Mouse (Mus musculus) urinary bladder, postnatal 25 days (tissue): ENCODE measurements around the gene Vrtn.

ENCODE experiments used
- DNase-seq: peaks from one replicate; pipeline ENCODE4 v3.0.0; 2022; ENCODE audit warnings: low spot score

The Vrtn gene

DNA sequence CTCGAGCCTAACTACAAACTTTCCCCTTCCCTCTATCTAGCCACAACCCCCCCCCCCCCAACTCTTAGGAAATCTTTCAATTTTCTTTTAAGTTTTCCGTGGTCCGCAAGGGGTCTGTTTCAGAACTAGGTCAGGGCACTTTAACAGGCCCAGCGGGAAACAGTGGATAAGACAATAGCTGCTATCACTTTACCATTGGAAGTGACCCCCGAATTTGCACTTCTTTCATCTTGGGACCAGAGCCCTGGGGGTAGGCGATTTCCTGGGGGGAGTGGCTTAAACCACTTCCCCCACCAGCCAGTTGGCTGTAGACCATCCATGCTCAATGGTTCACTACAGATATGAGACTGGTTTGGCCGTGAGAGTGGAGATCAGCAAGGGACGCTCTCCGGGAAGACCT lies at the start of gene Vrtn:
TSS of gene Vrtn (plus strand) at position 366 of the 400 bp plus-strand sequence.
- no peak for DNase-seq

DNA sequence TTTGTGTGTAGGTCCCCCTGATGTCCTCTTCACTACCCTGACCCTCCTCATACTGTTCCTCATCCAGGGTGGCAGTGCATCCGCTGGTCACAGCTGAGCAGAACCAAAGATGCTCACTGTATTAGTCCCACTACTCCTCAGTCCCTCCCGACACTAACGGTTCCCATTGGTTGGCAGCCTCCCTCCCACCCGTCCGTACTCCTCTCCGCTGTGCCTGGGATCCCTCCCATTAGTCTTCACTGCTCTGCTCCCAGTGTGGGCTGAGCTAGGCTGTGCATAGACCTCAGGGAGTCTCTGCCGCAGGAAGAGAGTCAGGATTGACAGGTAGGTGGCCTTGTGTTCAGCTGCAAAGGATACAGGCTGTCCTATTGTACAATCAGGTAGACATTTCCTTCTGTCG lies 42.5 kb upstream of the Vrtn start:
- no peak for DNase-seq

DNA sequence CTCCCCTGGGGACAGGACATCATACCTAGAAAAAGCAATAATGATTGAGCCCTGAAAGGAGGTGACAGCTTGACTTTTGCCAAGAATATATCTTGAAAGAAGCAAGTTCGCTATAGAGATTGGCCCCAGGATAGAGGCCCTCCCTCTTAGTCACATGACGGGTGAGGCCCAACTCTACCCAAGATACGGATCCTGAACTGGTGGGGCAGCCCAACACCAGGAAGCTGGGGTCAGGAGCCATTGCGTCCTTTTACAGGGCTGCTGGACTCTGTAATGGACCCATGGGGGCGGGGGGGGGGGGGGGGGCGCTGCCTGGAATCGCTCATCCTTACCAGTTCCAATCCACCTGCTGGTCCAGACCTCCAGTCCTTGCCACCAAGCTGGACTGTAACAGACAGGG lies 36.8 kb upstream of the Vrtn start:
- no peak for DNase-seq

DNA sequence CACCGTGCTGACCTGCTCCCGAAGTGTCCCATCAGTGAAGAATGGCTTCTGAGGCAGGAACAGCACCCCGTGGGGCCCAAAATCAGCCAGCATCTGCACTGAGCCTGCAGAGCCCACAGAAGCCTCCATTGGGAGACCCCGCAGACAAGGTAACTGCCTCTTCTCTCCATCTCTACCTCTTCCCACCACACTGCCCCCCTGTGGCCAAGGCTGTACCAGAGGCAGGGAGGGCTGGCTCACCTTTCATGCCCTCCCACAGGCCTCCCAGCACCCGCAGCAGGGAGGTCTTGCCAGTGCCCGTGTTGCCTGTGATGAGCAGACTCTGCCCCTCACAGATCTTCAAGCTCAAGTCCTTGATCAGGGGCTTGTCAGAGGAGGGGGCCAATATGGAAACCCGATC lies 35.0 kb upstream of the Vrtn start:
- peak; percentile 31 for DNase-seq

DNA sequence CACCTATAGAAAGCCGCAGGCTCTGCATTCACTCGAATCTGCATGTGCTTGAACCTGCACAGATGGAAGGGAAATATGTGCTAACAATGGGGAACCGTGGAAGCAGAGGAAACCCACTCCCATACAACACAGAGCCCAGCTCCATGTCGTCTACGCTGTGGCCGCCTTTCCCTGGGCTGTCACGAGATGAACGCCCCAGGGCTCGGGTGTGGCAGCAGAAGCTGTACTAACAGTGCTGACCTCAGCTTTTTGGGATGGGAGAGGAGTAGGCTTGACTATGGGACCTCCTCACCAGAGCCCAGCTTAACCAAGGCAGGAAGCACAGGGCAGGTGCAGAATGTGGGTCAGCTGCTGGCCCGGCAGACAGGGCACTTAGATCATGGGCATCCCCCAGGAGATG lies 29.1 kb upstream of the Vrtn start:
- no peak for DNase-seq

DNA sequence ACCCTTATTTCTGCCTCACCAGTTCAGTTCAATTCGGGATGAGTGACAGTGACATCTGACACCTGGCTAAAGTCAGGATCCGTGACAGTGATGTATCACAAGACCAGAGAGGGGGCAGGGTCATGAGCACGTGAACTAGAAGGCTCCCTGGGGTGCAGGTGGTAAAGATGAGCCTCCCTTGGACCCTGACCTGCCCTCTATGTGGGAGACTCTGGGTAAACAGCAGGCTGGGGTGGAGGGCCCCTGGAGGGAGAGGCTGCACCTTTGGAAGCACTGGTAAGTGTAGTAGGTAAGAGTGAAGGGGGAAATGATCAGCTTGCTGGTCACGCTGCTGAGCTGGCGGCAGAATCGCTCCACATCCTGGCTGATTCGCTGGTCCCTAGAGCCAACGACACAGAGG lies 28.3 kb upstream of the Vrtn start:
- DNase-seq = no peak

DNA sequence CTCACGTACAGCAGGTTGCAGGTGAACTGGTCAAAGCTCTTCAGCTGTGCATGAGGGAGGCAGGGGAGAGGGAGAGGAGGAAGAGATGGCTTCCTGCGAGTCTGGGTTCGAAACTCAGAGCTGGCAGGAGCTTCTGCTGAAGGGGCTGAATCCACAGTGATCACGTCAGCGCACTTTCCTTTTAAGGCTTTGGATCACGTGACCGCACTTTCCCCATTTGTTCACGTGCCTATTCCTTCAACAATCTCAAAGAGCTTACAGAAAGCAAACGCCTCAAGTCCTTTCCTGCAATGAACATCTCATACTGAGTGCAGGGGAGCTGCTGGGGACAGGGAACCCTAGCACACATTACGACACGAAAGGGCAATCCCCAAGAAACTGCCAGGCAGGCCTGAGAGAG lies 26.8 kb upstream of the Vrtn start:
- DNase-seq = no peak

DNA sequence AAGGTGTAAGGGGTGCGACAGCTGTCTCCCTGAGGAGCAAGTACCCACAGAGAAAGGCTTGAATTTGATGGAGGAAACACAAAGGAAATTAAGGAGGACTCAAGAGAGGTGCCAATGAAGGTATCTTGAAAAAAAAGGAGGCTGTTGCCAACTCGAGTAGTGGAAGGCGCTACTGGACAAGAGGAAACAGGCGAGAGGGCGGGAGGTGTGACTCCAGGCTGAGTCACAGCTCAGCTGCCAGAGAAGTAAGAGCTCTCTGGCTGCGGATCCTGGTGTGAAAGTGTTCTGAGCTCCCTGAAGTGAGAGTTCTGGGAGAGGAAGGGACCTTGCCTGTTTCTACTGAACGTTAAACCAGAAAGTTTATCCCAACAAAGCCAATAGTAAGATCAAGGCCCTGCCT lies 26.3 kb upstream of the Vrtn start:
- peak; percentile 18 for DNase-seq

DNA sequence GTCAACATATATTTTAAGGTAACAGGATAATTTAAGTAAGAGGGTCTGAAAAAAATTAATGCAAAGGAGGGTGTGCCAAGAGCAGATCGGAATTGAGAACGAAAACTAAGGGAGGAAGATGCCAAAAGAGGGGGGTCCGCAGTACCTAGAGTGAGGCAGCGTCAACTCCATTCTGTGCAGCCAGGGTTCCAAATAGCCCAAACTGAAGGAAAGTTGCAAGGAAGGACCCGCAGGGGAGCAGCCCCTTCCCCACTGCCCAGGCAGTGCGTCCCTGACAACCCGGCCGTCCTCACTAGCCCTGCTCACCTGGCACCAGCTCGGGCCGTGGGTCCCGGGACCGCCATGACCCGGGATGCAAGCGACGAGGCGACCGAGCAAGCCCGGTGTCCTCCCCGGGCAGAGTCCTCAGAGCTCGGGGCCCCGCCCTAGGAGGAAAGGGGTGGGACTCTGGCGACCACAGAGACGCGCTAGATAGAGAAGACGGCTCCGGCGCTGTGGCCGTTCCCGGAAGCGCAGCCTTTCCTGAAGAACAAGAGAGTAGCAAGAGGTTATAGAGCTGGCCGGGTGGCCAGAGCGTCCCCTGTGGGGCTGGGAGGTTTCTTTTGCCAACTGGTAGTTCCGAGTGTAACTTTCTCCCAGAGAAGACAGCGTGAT lies 23.7 kb upstream of the Vrtn start, which contains the start of gene Abcd4:
TSS of gene Abcd4 (minus strand) at position 437 of the 654 bp plus-strand sequence.
- DNase-seq = peak; percentile 83

DNA sequence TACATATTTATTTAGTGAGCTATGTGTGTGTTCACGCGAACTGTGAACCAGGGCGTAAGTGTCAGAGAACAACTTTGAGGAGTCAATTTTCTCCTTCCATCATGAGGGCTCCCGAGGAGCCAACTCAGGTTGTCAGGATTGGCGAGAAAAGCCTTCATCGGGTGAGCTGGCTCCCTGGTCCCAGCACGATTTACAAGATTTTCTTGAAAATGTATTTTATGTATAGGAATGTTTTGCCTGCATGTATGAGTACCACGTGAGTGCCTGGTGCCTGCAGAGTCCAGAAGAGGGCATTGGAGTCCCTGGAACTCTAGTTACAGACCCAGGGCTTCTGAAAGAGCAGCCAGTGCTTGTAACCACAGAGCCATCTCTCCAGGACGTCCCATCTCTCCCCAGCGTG lies 23.2 kb upstream of the Vrtn start:
- no peak for DNase-seq

DNA sequence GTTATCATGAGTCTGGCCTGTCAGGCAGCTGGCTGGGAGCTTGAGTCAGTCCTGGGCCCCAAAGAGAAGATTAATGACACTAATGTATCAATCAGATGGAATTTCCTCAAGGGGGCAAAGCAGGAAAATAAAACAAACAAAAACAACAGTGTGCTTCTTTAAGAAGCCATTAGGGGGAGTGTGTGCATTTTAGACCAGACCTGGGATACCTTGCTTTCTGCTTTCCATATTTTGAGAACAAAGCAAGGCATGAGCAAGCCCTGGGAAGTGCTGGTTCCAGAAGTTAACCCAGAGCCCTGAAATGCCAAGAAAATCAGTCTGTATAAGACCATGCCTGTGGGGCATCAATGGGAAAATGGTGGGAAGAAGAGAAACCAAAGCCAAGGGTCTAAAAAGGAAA lies 19.8 kb upstream of the Vrtn start:
- no peak for DNase-seq

DNA sequence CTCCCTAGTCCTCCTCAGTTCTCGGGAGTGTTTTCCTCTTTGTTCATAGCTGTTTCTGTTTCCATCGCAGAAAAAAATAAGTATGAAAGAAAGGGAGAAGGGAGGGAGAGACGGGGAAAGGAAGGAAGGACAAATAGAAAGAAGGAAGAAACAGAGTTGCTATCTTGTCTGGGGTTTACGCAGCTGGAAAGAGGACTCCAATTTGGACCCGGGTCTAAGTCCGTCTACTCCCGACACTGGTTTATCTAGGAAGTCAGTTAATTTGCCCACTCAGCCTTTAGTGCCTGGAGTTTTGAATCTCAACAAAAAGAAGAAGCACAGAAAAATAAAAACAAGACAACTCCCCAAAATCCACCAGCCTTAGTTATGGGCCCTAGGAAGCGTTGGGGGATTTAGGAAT lies 16.2 kb upstream of the Vrtn start:
- DNase-seq = no peak

DNA sequence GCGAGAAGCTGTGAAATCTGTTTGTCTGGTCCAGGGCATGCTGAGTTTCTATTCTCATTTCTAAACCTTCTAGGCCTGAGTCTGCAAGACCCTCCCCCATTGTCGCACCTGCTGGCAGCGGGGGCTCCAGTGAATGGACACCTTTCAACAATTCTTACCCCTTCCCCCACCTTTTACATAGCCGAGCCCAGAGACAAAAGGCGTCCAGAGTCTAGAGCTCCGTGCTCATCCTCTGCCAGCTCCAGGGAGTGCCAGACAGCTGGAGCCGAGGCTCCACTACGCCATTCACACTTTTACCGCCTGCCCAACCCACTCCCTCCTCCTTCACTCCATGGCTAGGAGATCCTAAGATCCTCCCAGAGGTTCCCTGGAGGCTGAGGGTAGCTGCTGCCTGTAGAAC lies 15.7 kb upstream of the Vrtn start:
- DNase-seq = no peak

DNA sequence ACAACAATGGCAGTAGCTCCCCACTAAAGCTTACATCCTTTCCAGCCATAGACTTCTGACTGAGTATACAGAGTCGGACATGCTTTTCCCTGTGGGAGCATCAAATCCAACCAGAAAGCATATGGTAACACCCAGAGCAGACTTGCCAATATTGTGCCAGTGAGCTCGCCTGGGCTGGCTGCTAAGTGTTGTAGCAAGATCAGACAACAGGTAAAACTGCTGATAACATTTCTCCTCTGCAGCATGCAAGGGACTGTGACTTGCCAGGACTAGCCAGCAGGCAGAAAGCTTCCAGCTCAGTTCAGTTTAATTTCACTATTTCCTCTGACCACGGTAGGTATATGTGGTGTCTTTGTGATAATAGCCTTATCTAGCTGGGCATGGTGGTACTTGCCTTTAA lies 9.0 kb upstream of the Vrtn start:
- DNase-seq = no peak

DNA sequence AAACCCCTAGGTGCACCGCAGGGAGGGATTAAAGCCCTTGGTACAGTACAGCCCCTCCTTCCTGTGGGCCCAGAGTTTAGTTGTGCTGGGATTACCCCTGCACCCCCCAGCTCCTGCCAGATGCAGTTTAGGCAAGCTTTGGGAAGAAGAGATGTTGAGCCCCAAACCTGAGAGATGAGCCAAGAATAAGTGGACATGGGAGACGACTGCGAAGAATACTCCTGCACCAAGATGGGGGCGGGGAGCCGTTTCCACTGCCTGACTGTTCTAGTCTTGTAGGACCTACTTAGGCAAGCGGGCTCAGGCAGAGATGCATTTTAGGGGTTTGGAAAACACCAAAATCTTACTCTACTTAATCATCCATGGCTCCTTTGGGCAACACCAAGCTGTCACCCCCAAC lies 566 bp upstream of the Vrtn start:
- no peak for DNase-seq

DNA sequence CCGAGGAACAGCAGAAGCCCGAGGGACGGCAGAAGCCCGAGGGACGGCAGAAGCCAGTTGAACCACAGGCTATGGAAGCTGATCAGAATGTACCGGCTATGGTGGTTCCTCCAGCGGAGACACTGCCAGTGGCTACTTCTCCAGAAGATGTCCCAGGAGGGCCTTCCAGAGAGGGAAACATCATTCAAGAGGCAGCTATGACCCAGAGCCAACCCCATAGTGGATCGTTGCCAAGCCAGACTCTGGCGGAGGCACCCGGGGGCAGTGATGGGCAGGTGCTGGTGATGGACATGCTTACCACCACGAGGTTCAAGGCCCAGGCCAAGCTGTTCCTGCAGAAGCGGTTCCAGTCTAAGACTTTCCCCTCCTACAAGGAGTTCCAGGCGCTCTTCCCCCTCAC lies 9.4 kb downstream of the Vrtn start:
- DNase-seq = no peak

DNA sequence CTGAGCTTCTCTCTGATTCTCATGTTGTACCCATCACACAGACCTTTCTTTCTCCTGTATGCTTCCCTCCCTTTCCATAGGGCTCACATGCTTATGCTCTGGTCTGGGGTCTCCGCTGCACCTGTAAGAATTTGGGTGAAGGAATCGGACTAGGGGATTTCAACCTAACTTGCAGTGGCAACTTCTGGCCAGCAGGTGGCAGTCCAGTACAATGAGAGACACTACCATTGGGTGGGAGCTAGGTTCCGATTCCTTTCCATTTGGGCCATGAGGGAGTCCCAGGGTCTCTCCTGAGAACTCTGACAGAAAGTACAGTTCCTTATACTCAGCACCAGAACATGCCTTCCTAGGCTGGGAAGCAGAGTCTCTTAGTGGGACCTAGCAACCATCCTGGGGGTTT lies 13.1 kb downstream of the Vrtn start:
- DNase-seq = peak; percentile 48

DNA sequence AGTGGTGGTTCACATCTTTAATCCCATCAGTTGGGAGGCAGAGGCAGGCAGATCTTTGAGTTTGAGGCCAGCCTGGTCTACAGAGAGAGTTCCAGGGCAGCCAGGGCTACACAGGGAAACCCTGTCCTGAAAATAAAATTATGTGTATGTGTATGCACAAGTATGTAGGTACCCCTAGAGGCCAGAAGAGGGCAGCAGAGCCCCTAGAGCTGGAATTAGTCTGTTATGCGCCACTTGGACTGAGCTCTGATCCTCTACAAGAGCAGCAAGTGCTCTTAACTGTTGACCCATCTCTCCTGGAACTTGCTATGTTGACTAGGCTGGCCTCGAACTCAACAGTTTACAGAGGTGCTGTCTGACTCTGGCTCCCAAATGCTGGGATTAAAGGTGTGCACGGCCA lies 29.7 kb downstream of the Vrtn start:
- no peak for DNase-seq

DNA sequence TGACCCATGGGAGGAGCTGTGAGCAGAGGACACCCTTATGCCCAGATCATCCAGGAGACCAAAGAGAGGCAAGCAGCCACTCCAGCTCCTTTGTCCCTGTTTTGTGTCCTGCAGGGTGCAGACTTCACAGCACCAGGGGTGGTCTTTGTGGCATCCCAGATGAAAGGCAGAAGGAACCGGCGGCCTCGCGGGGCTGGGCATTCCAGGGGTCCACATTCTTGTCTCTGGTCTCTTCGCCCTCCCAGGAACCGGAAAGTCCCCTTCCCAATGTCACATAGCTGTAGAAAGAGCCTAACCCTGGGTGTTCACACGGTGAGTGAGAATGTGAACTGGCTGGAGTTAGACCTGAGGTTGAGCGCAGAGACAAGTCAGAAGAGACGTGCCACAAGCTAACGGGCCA lies 30.8 kb downstream of the Vrtn start:
- DNase-seq = no peak

DNA sequence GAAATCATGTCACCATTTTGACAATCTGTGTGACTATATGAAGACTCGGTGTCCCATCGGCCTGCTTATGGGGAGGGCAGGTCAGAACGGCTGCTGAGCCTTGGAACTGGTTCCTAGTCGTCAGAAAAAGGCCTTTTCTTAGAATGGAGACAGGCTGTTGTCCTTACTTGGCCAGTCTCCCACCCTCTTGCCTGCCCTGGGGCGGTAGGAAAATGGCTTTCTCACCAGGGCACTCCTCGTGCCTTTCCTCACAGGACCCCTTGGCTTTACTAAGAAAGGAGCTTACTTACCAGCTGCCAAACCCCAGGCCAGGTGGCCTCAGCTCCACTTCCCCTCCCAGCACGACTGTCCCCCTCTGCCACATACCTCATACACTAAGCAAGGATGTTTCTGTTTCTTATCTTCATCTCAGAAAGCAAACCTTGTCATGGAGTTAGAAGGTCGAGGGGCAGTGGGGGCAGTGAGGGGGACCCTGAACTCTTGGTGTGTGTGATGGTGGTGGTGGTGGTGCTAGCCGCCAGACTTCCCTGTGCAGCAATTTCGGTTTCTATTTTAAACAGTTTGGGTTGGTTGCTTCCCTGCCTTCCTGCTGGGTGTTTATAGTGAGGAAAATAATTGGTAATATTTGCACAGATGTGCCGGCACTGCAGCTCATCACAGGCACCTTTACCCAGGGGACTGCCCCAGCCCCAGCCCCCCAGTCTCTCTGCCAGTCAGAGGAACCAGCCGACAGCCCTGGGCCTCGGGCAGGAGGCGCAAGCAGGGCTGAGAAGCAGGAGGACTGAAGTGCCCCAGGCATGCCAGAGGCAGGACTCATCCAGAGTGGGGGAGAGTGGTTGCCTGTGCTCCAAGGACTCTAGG lies 34.1 kb downstream of the Vrtn start:
- no peak for DNase-seq

DNA sequence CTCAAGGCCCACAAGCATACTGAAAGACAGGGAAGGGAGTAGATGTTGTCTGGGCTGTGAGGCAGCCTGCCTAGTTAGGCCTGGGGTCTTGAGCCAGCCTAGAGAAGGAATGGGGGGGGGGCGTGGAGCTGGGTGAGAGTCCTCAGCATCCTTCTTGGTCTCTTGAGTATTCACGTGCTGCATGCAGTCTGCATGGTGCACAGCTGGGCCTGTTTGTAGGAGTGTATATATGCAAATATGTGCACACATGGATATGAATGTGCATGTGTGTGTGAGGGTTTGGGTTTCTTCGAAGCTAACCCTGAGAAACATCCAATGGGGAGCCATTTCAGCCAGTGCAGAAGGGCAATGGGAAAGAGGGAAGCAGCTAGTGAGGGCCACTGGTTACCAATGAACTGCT lies 35.2 kb downstream of the Vrtn start:
- DNase-seq = no peak

DNA sequence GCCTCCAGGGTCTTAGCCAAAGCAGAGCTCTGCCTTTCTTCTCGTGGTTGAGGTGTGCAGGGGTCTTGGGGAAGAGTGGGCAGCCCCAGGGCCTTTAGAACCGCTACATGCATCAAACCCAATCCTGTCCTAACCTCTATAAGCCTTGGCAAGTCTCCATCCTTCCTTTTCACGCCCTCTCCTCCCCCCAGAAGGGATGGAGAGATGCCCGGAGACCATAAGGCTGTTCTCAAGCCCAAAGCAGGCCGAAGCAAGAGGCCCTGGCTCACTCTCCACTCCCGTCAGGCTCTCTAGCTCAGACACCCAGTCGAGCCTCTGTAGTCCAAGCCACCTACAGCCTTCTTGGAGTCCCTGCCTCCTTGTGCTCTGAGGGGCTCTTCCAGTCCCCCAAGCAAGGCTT lies 43.8 kb downstream of the Vrtn start:
- no peak for DNase-seq

DNA sequence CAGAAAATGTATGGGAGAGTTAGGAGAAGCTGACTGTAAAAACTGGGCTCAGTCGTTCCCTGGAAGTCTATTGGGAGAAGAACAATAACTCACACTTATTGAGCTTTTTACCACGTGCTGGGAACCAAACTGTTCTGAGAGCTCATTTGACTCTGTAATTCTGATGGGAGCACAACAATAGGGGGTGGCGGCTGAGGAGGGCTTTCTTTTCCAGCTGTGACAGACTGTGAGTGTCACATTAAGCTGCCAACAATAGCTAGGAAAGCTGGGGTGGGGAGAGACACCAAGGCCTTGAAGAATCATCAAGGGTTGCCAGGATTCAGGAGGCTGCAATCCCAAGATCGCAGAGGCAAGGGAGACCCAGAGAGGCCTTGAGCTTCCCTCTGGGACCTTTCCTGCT lies 45.4 kb downstream of the Vrtn start:
- DNase-seq = no peak

DNA sequence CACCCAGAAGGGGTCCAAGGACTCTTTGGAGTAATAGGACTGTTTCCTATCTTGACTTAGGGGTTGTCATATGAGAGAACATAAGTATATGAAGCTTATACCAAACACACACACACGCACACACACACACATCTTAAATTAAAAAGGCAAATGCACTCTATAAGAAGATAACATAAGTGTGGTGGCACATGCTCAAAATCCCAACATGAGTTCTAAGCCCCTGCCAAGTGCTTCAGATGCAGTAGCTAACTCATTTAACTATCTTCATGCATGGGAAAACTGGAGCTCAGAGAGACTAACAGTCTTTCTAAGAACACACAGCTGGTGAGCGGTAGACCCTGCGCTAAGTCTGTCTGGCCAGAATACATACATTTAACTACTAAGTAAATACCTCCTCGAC lies 46.7 kb downstream of the Vrtn start:
- DNase-seq = no peak
